Mouse (Mus musculus) ES-E14 (cell line): ENCODE data around the gene Ppm1l.

Experiments
- CHD2 ChIP-seq: IDR thresholded peaks from 2 replicates; pipeline ENCODE4 v1.6.1; 2014; ENCODE audit warnings: mild to moderate bottlenecking, low read depth, low read length, inconsistent platforms
- HCFC1 ChIP-seq: IDR thresholded peaks from 2 replicates; pipeline ENCODE4 v1.6.1; 2012; ENCODE audit warnings: low read length, inconsistent platforms, borderline replicate concordance; ENCODE audit not compliant: insufficient read depth
- MAFK ChIP-seq: IDR thresholded peaks from 2 replicates; pipeline ENCODE4 v1.6.1; 2014; ENCODE audit warnings: mild to moderate bottlenecking, low read depth, low read length, inconsistent platforms; ENCODE audit not compliant: insufficient read depth
- ZNF384 ChIP-seq: IDR thresholded peaks from 2 replicates; pipeline ENCODE4 v1.6.1; 2012; ENCODE audit warnings: low read depth, low read length, inconsistent platforms

DNA sequence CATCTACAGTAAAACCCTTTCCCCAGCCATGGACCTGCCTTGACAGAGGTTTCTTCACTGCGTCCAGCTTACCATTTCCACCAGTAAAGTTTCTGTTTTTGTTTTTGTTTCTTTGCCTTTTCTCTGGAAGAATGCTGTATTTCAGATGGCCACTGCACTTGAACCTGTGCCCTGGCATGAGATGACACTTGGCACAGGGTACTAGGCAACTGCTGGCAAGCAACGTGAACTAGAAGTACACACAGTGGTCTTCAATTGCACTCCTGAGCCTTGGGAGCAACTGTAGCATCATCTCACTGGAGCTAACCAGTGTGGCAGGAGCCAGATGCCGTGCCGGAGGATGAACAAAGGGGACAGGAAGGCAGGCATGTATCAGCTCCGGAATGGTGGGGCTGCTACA is 255.9 kb downstream of the Ppm1l start:
- no peak for TF ChIP-seq MAFK
- no peak for TF ChIP-seq CHD2
- no peak for TF ChIP-seq ZNF384
- no peak for TF ChIP-seq HCFC1
